Mouse (Mus musculus): ENCODE data around the gene Tas2r106.

The Tas2r106 gene

DNA sequence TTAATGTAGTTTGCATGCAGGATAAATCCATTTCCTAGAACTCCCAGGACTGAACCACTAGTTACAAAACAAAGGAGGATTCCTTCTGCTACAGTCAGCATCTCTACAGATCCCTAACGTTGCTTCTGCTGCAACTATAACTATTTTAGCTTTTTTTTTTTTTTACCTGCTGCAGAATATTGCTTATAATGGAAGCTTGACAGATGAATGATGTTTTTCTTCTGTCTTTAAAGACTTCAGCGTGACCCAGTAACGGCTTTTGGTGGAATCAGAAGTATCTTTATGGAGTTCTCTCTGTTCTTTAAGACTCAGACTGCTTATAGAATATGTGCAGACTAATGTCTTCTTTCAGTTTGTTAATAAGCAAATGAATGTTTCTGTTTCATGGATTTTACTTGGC is at the start of gene Tas2r106:
TSS of gene Tas2r106 (minus strand) at position 101 of the 400 bp plus-strand sequence.
- DNase-seq: no peak

DNA sequence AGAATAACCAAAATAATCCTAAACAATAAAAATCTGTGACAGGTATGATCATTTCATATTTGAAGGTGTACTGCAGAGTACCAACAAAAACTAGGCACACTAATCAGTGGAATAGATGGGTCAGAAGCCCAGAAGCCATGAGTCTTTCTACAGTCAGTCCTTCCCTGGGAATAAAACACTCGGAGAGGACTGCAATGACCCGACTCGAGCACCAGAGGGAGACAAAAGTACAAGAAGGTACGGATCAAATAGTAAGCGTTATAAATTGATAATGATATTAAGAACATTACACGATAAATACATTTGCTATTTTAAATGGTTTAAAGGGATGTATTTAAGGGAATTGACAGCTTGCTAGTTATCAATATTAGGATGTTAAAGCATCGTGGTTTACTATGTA is 34.1 kb upstream of the Tas2r106 start:
- no peak for DNase-seq

DNA sequence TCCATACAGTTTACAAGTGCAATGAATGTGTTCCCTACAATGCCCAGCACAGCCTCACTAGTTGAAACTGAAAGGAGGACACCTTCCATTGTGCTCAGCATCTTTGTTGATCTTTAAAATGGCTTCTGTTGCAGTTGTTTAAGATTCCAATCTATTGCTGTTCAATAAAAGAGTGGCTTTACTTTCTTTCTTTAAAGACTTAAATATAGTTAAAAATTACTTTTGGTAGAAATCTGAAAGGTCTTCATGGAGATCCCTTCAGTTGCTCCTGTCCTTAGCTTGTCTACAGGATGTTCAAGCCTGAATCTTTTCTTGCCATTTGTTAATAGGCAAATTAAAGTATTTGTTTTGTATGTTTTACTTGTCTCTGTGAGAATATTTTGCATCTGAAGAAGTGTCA is 11.3 kb upstream of the Tas2r106 start, which contains the start of gene Tas2r114:
TSS of gene Tas2r114 (minus strand) at position 101 of the 400 bp plus-strand sequence.
- DNase-seq: no peak

DNA sequence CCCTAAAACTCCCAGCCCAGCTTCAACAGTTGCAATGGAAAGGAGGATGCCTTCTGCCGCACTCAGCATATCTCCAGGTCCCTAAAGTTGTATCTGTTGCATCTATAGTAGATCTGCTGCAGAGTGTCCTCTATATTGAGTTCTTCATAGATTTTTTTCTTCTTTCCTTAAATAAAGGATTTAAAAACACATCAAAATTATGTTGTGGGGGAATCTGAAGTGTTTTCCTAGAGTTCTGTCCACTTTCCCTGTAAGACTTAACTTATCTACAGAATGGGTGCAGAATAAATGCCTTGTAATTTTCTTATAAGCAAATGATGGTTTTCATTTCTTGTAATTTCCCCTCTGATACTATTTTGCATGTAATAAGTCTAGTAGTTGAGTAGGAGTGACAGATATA is 8.7 kb upstream of the Tas2r106 start, which contains the start of gene Tas2r105:
TSS of gene Tas2r105 (minus strand) at position 101 of the 400 bp plus-strand sequence.
- no peak for DNase-seq

DNA sequence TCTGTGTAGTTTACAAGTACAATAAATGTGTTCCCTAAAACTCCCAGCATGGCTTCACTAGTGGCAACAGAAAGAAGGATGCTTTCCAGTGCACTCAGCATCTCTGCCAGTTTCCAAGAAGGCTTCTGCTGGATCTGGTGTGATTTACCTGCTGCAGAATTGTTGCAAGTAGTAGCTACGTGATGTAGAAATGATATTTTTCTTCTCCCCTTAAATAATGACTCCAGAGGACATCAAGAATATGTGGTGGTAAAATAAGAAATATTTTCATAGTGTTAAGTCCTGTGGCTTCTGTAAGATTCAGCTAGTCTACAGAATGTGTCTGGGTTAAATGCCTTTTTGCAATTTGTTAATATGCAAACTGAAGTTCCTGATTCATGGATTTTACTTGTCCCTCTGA is 7.0 kb upstream of the Tas2r106 start, which contains the start of gene Tas2r104:
TSS of gene Tas2r104 (minus strand) at position 101 of the 400 bp plus-strand sequence.
- no peak for DNase-seq

DNA sequence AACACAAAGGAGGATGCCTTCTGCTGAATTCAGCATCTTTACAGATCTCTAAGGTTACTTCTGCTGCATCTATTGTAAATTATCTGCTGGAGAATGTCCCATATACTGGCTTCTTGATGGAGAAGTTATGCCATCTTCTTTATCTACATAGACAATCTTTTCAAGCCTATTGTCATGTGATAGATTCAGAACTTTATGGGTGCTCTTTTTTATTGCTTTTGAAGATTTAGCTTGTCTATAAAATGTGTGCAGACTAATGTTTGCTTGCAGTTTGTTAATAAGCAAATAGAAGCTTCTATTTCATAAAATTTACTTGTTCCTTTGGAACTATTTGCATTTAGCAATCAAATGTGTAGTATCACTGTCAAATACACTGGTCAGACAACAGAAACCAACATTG is 18.6 kb downstream of the Tas2r106 start, which contains the start of gene Tas2r107:
TSS of gene Tas2r107 (minus strand) at position 101 of the 400 bp plus-strand sequence.
- no peak for DNase-seq

DNA sequence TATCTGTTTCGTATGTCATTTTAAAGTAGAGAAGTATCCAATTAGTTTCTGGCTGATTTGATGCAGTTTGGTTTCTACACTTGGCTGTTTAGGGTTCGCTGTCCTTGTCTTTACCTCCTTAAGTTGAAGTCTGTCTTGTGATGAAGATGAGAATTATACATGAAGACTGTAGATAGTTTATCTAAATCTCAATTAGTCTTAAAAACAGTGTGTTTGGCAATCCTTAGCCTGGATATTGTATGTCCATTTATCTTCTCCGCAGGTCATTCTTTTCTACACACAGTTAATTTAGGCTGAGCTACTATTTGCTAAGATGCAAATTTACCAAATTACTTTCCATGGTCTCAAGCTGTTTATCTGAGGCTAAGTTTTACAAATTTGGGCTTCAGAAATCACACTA is 47.9 kb downstream of the Tas2r106 start, which contains the start of gene Tas2r130:
TSS of gene Tas2r130 (minus strand) at position 101 of the 400 bp plus-strand sequence.
- DNase-seq: no peak

Data from thymus, postnatal 4 days (tissue).